Mouse (Mus musculus) heart, embryonic 13.5 days (tissue): ENCODE results near the gene Hnrnpa3. TPM values are rescaled to one million over a fixed set of nuclear protein-coding genes. Genes with fewer than 3 reads are reported as not detected.

Experiments used
- ATAC-seq: fragments of 200-750 bp; cut with Nextera tagmentation; 2 replicates; pipeline ENCODE4 v1.8.0; 2017; ENCODE audit warnings: moderate TSS enrichment; ENCODE audit not compliant: insufficient number of reproducible peaks, low FRiP score, low TSS enrichment; ENCODE audit errors: extremely low read depth
- H3K27ac ChIP-seq: fragments of 300-500 bp; sonication (generic); replicated peaks from 2 replicates; pipeline ENCODE4 v1.5.1; 2015; ENCODE audit warnings: moderate library complexity, mild to moderate bottlenecking, inconsistent platforms
- H3K27me3 ChIP-seq: fragments of 300-500 bp; sonication (generic); replicated peaks from 2 replicates; pipeline ENCODE4 v1.6.1; 2015; ENCODE audit warnings: mild to moderate bottlenecking, inconsistent platforms
- H3K36me3 ChIP-seq: fragments of 300-500 bp; sonication (generic); 2 replicates; pipeline ENCODE4 v1.6.1; 2015; ENCODE audit warnings: mild to moderate bottlenecking, inconsistent platforms
- H3K4me1 ChIP-seq: fragments of 300-500 bp; sonication (generic); 2 replicates; pipeline ENCODE4 v1.6.1; 2015; ENCODE audit warnings: inconsistent platforms
- H3K4me2 ChIP-seq: fragments of 300-500 bp; sonication (generic); 2 replicates; pipeline ENCODE4 v1.6.1; 2015; ENCODE audit warnings: inconsistent platforms, mild to moderate bottlenecking, moderate library complexity
- H3K4me3 ChIP-seq: fragments of 300-500 bp; sonication (generic); 2 replicates; pipeline ENCODE4 v1.5.1; 2015; ENCODE audit warnings: moderate library complexity, mild to moderate bottlenecking, inconsistent platforms
- H3K9ac ChIP-seq: fragments of 300-500 bp; sonication (generic); 2 replicates; pipeline ENCODE4 v1.6.1; 2015; ENCODE audit warnings: inconsistent platforms, mild to moderate bottlenecking, moderate library complexity
- H3K9me3 ChIP-seq: fragments of 300-500 bp; sonication (generic); 2 replicates; pipeline ENCODE4 v1.6.1; 2016; ENCODE audit warnings: inconsistent platforms
- WGBS: fragments of 180-500 bp; shearing (Covaris S2); methylation state at CpG from one replicate; pipeline ENCODE4 v1.1.7; 2015; ENCODE audit warnings: mixed read lengths; 5-methylcytosine and 5-hydroxymethylcytosine counted together
- polyA plus RNA-seq: library from polyadenylated mRNA; unstranded; fragments of >200 nt; fragmentation: Nextera tagmentation; extraction: Ambion mirVana; gene quantifications from 2 replicates; pipeline ENCODE4 v1.2.1, GENCODE M21; 2015

Hnrnpa3 gene
- polyA plus RNA-seq, 1 experiment from 2014 or later = 188 TPM

- peak overlapping the region; percentile 98 for H3K27ac ChIP-seq
- H3K4me1 ChIP-seq = peaks cover 27% of the 10 kb centered on the region
- H3K9me3 ChIP-seq = no peaks in the 10 kb centered on the region
- ATAC-seq = peak; percentile 59
- H3K27me3 ChIP-seq = no peaks in the 10 kb centered on the region
- H3K9ac ChIP-seq = peak overlapping the region; percentile 100
- H3K36me3 ChIP-seq = peaks cover 35% of the 10 kb centered on the region
- peak overlapping the region; percentile 96 for H3K4me2 ChIP-seq
- peak overlapping the region; percentile 98 for H3K4me3 ChIP-seq
- WGBS = 0% methylated on average over 23 of the region's 47 CpGs
These were observed 534 bp downstream of the Hnrnpa3 start for GRCm38 (mm10) chr2:75659629-75659960.

- H3K36me3 ChIP-seq = peaks cover 42% of the 10 kb centered on the region
- peak overlapping the region; percentile 98 for H3K4me3 ChIP-seq
- H3K27me3 ChIP-seq = no peaks in the 10 kb centered on the region
- ATAC-seq = no peak
- H3K4me1 ChIP-seq = peaks cover 27% of the 10 kb centered on the region
- no peaks in the 10 kb centered on the region for H3K9me3 ChIP-seq
- peak overlapping the region; percentile 98 for H3K27ac ChIP-seq
- H3K4me2 ChIP-seq = peak overlapping the region; percentile 96
- 2% methylated on average over 15 of the region's 15 CpGs for WGBS
- H3K9ac ChIP-seq = peak overlapping the region; percentile 100
These were observed 1.3 kb downstream of the Hnrnpa3 start for GRCm38 (mm10) chr2:75660255-75660948.

- Histone ChIP-seq H3K27ac (no peak overlapping the region), H3K4me2 (peak overlapping the region; percentile 96), H3K27me3 (no peaks in the 10 kb centered on the region), H3K9me3 (no peaks in the 10 kb centered on the region), H3K36me3 (peaks cover 42% of the 10 kb centered on the region), H3K9ac (peak overlapping the region; percentile 100), H3K4me3 (peak overlapping the region; percentile 98), H3K4me1 (peaks cover 27% of the 10 kb centered on the region)
- 17% methylated on average over 2 of the region's 2 CpGs for WGBS
- ATAC-seq = no peak
These were observed 2.0 kb downstream of the Hnrnpa3 start for GRCm38 (mm10) chr2:75661106-75661505.

DNA sequence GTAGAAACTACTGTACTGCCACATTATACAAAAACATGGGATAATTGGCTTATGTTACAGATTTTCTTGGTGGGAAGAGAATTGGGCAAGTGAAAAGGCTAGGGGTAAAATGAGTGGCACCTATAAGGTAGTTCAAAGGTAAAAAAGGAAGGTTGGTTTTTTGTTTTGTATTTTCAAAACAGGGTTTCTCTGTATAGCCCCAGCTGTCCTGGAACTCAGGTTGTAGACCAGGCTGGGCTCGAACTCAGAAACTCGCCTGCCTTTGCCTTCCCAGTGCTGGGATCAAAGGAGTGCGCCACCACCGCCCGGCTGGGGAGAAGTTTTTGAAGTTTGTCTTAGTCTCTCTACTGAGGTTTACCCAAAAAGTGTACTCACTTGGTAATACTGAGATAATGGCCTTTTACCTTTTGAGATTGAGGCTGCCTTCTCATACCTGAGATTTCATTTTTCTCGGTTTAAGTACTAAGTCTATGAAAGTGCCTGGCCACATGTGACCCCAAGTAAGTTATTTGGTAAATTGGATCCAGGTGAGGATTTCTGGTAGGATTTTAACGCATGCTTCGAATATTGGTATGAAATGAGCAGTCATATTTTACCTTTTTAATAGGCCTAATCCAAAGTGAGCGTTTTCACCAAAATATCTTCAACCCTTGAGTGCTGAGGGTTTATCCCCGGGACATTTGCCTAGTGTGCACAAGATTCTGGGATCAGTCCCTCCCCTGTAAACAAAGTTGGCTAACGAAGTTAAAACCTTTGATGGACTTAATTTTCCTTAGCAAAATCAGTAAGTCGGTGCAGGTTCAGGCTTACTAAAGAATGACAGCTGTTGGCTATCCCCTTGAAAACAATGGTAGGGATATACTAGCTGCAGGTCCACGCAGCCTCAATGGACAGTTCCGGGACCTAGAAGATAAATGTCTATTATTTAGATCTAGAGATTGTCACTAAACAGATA is 10.7 kb downstream of the Hnrnpa3 start:
- Histone ChIP-seq H3K4me1 (no peaks in the 10 kb centered on the region), H3K36me3 (peaks cover 38% of the 10 kb centered on the region), H3K27ac (no peak overlapping the region), H3K9me3 (no peaks in the 10 kb centered on the region), H3K4me3 (no peak overlapping the region), H3K27me3 (no peaks in the 10 kb centered on the region), H3K9ac (no peak overlapping the region), H3K4me2 (no peak overlapping the region)
- no peak for ATAC-seq
- WGBS = 41% methylated on average over 14 of the region's 14 CpGs

DNA sequence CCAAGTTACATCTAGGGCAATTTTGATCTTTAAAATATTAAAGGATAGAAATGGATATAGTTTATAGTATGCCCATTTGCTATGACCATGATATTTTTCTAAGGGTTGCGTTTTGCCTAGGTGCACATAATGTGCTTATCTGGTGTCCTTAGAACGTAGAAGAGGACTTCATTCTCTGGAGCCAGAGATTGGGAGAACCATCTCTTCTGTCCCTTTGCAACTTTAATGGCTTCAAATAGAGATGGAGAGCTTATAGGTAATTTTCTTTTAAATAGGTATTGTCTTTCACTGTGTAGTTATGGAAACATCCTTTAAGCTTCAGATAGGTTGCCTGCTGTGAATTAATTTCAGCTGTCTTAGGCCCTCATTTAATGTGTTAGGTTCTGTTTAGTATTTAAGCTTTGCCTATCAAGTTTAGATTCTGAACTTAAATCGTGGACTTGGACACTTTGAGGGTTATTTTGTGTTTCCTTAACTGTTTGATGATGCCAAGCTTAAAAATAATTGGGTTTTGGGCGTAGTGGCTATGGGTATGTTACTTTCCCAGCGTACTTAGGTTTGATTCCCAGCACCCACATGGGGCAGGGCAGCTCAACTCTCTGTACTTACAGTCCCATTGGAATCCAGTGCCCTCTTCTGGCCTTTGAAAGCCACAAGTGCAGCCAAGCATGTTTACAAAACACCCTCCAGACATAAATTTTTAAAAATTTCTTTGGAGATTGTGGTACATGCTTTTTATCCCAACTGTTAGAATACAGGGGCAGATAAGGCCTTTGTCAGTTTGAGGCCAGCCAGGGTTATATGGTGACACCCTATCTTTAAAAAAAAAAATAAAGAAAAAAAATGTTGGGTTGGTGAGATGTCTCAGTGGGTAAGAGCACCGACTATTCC is 11.6 kb downstream of the Hnrnpa3 start:
- Histone ChIP-seq H3K4me3 (no peak overlapping the region), H3K27me3 (no peaks in the 10 kb centered on the region), H3K4me1 (no peaks in the 10 kb centered on the region), H3K27ac (no peak overlapping the region), H3K36me3 (peaks cover 39% of the 10 kb centered on the region), H3K9me3 (no peaks in the 10 kb centered on the region), H3K9ac (no peak overlapping the region), H3K4me2 (no peak overlapping the region)
- no peak for ATAC-seq
- WGBS = 74% methylated on average over 6 of the region's 6 CpGs

DNA sequence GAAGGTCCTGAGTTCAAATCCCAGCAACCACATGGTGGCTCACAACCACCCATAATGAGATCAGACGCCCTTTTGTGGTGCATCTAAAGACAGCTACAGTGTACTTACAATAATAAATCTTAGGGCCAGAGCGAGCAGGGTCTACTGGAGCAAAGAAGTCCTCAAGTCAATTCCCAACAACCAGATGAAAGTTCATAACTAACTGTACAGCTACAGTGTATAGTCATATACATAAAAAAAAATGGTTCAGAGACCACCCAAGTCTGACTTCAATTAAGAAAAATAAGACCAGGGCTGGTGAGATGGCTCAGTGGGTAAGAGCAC is 12.2 kb downstream of the Hnrnpa3 start:
- Histone ChIP-seq H3K9ac (no peak overlapping the region), H3K9me3 (no peaks in the 10 kb centered on the region), H3K4me3 (no peak overlapping the region), H3K27me3 (no peaks in the 10 kb centered on the region), H3K4me2 (no peak overlapping the region), H3K27ac (no peak overlapping the region), H3K4me1 (peaks cover 6% of the 10 kb centered on the region), H3K36me3 (peaks cover 45% of the 10 kb centered on the region)
- WGBS = 82% methylated on average over 2 of the region's 2 CpGs
- no peak for ATAC-seq

DNA sequence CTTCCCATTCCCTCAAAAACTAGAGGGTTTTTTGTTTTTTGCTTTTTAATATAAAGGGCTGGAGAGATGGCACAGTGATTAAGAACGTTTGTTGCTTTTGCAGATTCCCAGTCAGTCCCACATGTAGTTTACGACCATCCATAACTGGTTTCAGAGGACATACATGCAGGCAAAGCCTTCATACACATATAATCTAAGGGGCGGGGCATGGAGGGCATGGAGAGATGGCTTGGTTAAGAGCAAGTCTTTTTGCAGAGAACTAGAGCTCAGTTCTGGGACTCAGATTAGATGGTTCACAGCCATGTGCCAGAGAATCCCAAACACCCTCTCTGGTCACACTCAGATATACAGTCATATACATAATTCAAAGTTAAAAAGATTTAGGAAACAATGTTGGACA is 13.5 kb downstream of the Hnrnpa3 start:
- ATAC-seq = no peak
- Histone ChIP-seq H3K4me1 (peaks cover 14% of the 10 kb centered on the region), H3K9ac (no peak overlapping the region), H3K9me3 (no peaks in the 10 kb centered on the region), H3K4me2 (no peak overlapping the region), H3K27me3 (no peaks in the 10 kb centered on the region), H3K4me3 (no peak overlapping the region), H3K27ac (no peak overlapping the region), H3K36me3 (peaks cover 57% of the 10 kb centered on the region)
- WGBS = 67% methylated on average over 3 of the region's 3 CpGs

- 54% methylated on average over 14 of the region's 14 CpGs for WGBS
- H3K36me3 ChIP-seq = peaks cover 55% of the 10 kb centered on the region
- H3K4me3 ChIP-seq = no peak overlapping the region
- no peaks in the 10 kb centered on the region for H3K9me3 ChIP-seq
- no peak for ATAC-seq
- H3K27me3 ChIP-seq = no peaks in the 10 kb centered on the region
- H3K4me2 ChIP-seq = peak overlapping the region; percentile 30
- H3K4me1 ChIP-seq = peaks cover 26% of the 10 kb centered on the region
- peak overlapping the region; percentile 44 for H3K9ac ChIP-seq
- peak overlapping the region; percentile 80 for H3K27ac ChIP-seq
These were observed 17.5 kb downstream of the Hnrnpa3 start for GRCm38 (mm10) chr2:75676567-75676966.

- H3K27me3 ChIP-seq = no peaks in the 10 kb centered on the region
- 90% methylated on average over 8 of the region's 8 CpGs for WGBS
- peaks cover 59% of the 10 kb centered on the region for H3K4me1 ChIP-seq
- H3K36me3 ChIP-seq = peaks cover 37% of the 10 kb centered on the region
- H3K4me2 ChIP-seq = no peak overlapping the region
- no peak overlapping the region for H3K4me3 ChIP-seq
- no peak overlapping the region for H3K9ac ChIP-seq
- ATAC-seq = no peak
- H3K9me3 ChIP-seq = no peaks in the 10 kb centered on the region
- no peak overlapping the region for H3K27ac ChIP-seq
These were observed 20.9 kb downstream of the Hnrnpa3 start for GRCm38 (mm10) chr2:75679947-75680346.

GRCm38 (mm10) chr2:75681439-75681838 is 22.4 kb downstream of the Hnrnpa3 start:
- H3K27me3 ChIP-seq = no peaks in the 10 kb centered on the region
- no peak for ATAC-seq
- peaks cover 67% of the 10 kb centered on the region for H3K4me1 ChIP-seq
- no peaks in the 10 kb centered on the region for H3K9me3 ChIP-seq
- H3K4me2 ChIP-seq = peak overlapping the region; percentile 51
- peak overlapping the region; percentile 87 for H3K27ac ChIP-seq
- H3K9ac ChIP-seq = peak overlapping the region; percentile 74
- H3K36me3 ChIP-seq = peaks cover 26% of the 10 kb centered on the region
- WGBS = 38% methylated on average over 7 of the region's 7 CpGs
- H3K4me3 ChIP-seq = no peak overlapping the region
